Mouse (Mus musculus): Measurements from ENCODE around the gene Pth2. TPM values are rescaled to one million over a fixed set of nuclear protein-coding genes. Genes with fewer than 3 reads are reported as not detected.
A peak's percentile ranks its signal among the peaks of the same experiment; 100 is the strongest.

The Pth2 gene
- polyA plus RNA-seq, 1 experiment = not detected

DNA sequence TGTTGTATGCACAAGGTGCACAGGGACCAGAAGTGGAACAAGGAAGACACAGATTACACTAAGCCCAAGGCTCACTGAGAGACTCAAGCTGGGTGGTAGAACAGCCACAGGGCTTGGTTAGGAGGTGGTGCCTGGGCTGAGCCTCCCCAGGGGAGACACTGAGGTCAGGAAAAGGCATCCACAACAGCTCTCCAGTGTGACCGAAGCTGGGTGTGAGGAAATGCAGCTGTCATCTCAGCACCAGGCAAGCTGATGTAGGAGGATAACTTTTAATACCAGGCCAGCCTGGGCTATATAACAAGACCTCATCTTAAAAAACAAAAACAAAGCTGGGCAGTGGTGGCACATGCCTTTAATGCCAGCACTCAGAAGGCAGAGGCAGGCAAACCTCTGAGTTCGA, 10.4 kb downstream of the Pth2 start:
- no peaks in the 10 kb centered on the region for H3K36me3 ChIP-seq (ENCODE audit: control insufficient read depth, insufficient read depth)
- no peaks in the 10 kb centered on the region for H3K79me2 ChIP-seq (ENCODE audit: control insufficient read depth, insufficient read depth)
- H3K4me3 ChIP-seq = no peak overlapping the region
- TF ChIP-seq MYOD1 (IDR thresholded peaks at IDR 0.05; ENCODE audit: control insufficient read depth in 1 of 3, insufficient read length in 2 of 3, low read depth in 2 of 3) (peak in 2 of 3 experiments; percentile 91 to 93), MYOG (IDR thresholded peaks at IDR 0.05; ENCODE audit: control insufficient read depth in 1 of 3, insufficient read depth in 1 of 3, insufficient read length in 2 of 3, low read depth in 2 of 3) (peak; percentile 34 to 90 (median 81)), TCF3 (IDR thresholded peaks at IDR 0.05; ENCODE audit: insufficient read length, low read depth) (peak; percentile 49), TCF12 (IDR thresholded peaks at IDR 0.05; ENCODE audit: insufficient read depth, poor library complexity, severe bottlenecking) (peak; percentile 41), CEBPB (IDR thresholded peaks at IDR 0.05; ENCODE audit: insufficient read depth, poor library complexity, severe bottlenecking) (no peak), USF1 (IDR thresholded peaks at IDR 0.05; ENCODE audit: low read depth) (no peak), MAX (IDR thresholded peaks at IDR 0.05; ENCODE audit: low read depth) (no peak), E2F4 (IDR thresholded peaks at IDR 0.05; ENCODE audit: insufficient read depth) (no peak)
- H3K27me3 ChIP-seq (ENCODE audit: control insufficient read depth, insufficient read depth, insufficient read length) = peaks cover 30% of the 10 kb centered on the region
- peak overlapping the region; percentile 37 for H3K4me2 ChIP-seq (ENCODE audit: low read depth)
- no peak overlapping the region for H3ac ChIP-seq (ENCODE audit: control insufficient read depth, insufficient read length)

GRCm38 (mm10) chr7:45191803-45192363, 11.1 kb downstream of the Pth2 start:
- Histone ChIP-seq H3K4me2 (ENCODE audit: low read depth) (peak overlapping the region; percentile 37), H3ac (ENCODE audit: control insufficient read depth, insufficient read length) (no peak overlapping the region), H3K27me3 (ENCODE audit: control insufficient read depth, insufficient read depth, insufficient read length) (peaks cover 22% of the 10 kb centered on the region), H3K36me3 (ENCODE audit: control insufficient read depth, insufficient read depth) (no peaks in the 10 kb centered on the region), H3K4me3 (no peak overlapping the region), H3K79me2 (ENCODE audit: control insufficient read depth, insufficient read depth) (no peaks in the 10 kb centered on the region)
- TF ChIP-seq MYOG (IDR thresholded peaks at IDR 0.05; ENCODE audit: control insufficient read depth in 1 of 3, insufficient read depth in 1 of 3, insufficient read length in 2 of 3, low read depth in 2 of 3) (peak; percentile 68 to 92 (median 86)), USF1 (IDR thresholded peaks at IDR 0.05; ENCODE audit: low read depth) (no peak), TCF3 (IDR thresholded peaks at IDR 0.05; ENCODE audit: insufficient read length, low read depth) (peak; percentile 89), POLR2A (IDR thresholded peaks at IDR 0.05; ENCODE audit: insufficient read length, low read depth) (no peak), POLR2AphosphoS2 (IDR thresholded peaks at IDR 0.05; ENCODE audit: insufficient read length, low read depth) (no peak), MYOD1 (IDR thresholded peaks at IDR 0.05; ENCODE audit: control insufficient read depth in 1 of 3, insufficient read length in 2 of 3, low read depth in 2 of 3) (peak; percentile 25 to 92 (median 88)), REST (IDR thresholded peaks at IDR 0.05; ENCODE audit: insufficient read depth, insufficient read length) (no peak), E2F4 (IDR thresholded peaks at IDR 0.05; ENCODE audit: insufficient read depth) (no peak), CEBPB (IDR thresholded peaks at IDR 0.05; ENCODE audit: insufficient read depth, poor library complexity, severe bottlenecking) (no peak), SRF (IDR thresholded peaks at IDR 0.05; ENCODE audit: control insufficient read depth, insufficient read length, low read depth) (peak; percentile 12), TCF12 (IDR thresholded peaks at IDR 0.05; ENCODE audit: insufficient read depth, poor library complexity, severe bottlenecking) (peak; percentile 84), MAX (IDR thresholded peaks at IDR 0.05; ENCODE audit: low read depth) (no peak)

DNA sequence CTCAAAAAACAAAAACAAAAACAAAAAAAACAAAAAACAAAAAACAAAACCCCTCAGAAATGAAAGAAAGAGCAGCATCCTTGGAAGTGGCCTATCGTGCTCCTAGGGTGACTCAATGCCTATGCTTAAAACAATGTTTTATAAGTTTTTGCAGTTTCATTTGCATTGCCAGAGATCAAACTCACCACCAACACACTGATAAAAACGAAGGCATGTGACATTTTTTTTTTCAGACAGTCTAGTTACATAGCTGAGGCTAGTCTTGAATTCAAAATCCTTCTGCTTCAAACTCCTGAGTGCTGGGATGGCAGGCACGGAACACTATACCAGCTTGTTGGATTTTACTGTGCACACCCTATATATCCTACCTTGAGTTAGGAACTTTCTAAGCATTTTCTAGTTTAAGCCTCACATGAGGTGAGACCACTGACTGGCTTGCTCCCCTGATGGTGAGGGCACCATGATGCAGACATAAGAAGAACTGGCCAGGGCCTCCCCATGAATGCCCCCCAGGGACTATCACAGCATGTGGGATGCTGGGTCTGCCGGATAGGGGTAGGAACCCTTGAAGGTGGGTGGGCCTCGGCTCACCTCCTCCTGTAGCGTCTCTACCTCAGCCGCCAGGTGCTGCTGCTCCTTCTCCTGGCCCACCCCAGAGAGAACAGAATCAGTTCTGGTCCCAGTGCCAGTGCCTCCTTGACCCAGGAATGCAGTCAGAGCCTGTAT, 12.0 kb downstream of the Pth2 start:
- H3K36me3 ChIP-seq (ENCODE audit: control insufficient read depth, insufficient read depth) = no peaks in the 10 kb centered on the region
- TF ChIP-seq TCF12 (IDR thresholded peaks at IDR 0.05; ENCODE audit: insufficient read depth, poor library complexity, severe bottlenecking) = no peak
- TF ChIP-seq E2F4 (IDR thresholded peaks at IDR 0.05; ENCODE audit: insufficient read depth) = no peak
- no peak for TF ChIP-seq TCF3 (IDR thresholded peaks at IDR 0.05; ENCODE audit: insufficient read length, low read depth)
- TF ChIP-seq POLR2AphosphoS2 (IDR thresholded peaks at IDR 0.05; ENCODE audit: insufficient read length, low read depth) = no peak
- no peak overlapping the region for H3ac ChIP-seq (ENCODE audit: control insufficient read depth, insufficient read length)
- no peak overlapping the region for H3K4me3 ChIP-seq
- H3K79me2 ChIP-seq (ENCODE audit: control insufficient read depth, insufficient read depth) = no peaks in the 10 kb centered on the region
- peaks cover 17% of the 10 kb centered on the region for H3K27me3 ChIP-seq (ENCODE audit: control insufficient read depth, insufficient read depth, insufficient read length)
- H3K4me2 ChIP-seq (ENCODE audit: low read depth) = no peak overlapping the region

GRCm38 (mm10) chr7:45193406-45193805, 12.6 kb downstream of the Pth2 start:
- Histone ChIP-seq H3ac (ENCODE audit: control insufficient read depth, insufficient read length) (no peak overlapping the region), H3K36me3 (ENCODE audit: control insufficient read depth, insufficient read depth) (no peaks in the 10 kb centered on the region), H3K79me2 (ENCODE audit: control insufficient read depth, insufficient read depth) (no peaks in the 10 kb centered on the region), H3K4me2 (ENCODE audit: low read depth) (no peak overlapping the region), H3K4me3 (no peak overlapping the region), H3K27me3 (ENCODE audit: control insufficient read depth, insufficient read depth, insufficient read length) (peaks cover 11% of the 10 kb centered on the region)
- TF ChIP-seq MYOD1 (IDR thresholded peaks at IDR 0.05; ENCODE audit: control insufficient read depth in 1 of 3, insufficient read length in 2 of 3, low read depth in 2 of 3) = no peak
- TF ChIP-seq POLR2A (IDR thresholded peaks at IDR 0.05; ENCODE audit: insufficient read length, low read depth) = no peak
- no peak for TF ChIP-seq REST (IDR thresholded peaks at IDR 0.05; ENCODE audit: insufficient read depth, insufficient read length)
- TF ChIP-seq USF1 (IDR thresholded peaks at IDR 0.05; ENCODE audit: low read depth) = no peak
- TF ChIP-seq TCF3 (IDR thresholded peaks at IDR 0.05; ENCODE audit: insufficient read length, low read depth) = no peak
- TF ChIP-seq CEBPB (IDR thresholded peaks at IDR 0.05; ENCODE audit: insufficient read depth, poor library complexity, severe bottlenecking) = no peak
- TF ChIP-seq E2F4 (IDR thresholded peaks at IDR 0.05; ENCODE audit: insufficient read depth) = no peak
- no peak for TF ChIP-seq TCF12 (IDR thresholded peaks at IDR 0.05; ENCODE audit: insufficient read depth, poor library complexity, severe bottlenecking)
- no peak for TF ChIP-seq POLR2AphosphoS2 (IDR thresholded peaks at IDR 0.05; ENCODE audit: insufficient read length, low read depth)
- no peak for TF ChIP-seq MAX (IDR thresholded peaks at IDR 0.05; ENCODE audit: low read depth)
- TF ChIP-seq SRF (IDR thresholded peaks at IDR 0.05; ENCODE audit: control insufficient read depth, insufficient read length, low read depth) = no peak
- no peak for TF ChIP-seq MYOG (IDR thresholded peaks at IDR 0.05; ENCODE audit: control insufficient read depth in 1 of 3, insufficient read depth in 1 of 3, insufficient read length in 2 of 3, low read depth in 2 of 3)

All from myocyte (in vitro differentiated cells).